Mouse (Mus musculus) liver, embryonic 15.5 days (tissue): Measurements from ENCODE around the gene Gm20831. TPM values are rescaled to one million over a fixed set of nuclear protein-coding genes. Genes with fewer than 3 reads are reported as not detected.
"Not testable (repeated sequence)": the region's sequence is repeated elsewhere in the genome, so short reads cannot be mapped to it uniquely, and the experiment has no call there.

Experiments used
- ATAC-seq: fragments of 200-750 bp; cut with Nextera tagmentation; 2 replicates; pipeline ENCODE4 v1.8.0; 2017; ENCODE audit warnings: moderate number of reproducible peaks, mild to moderate bottlenecking, moderate library complexity; ENCODE audit not compliant: insufficient read depth
- H3K27ac ChIP-seq: fragments of 300-500 bp; sonication (generic); replicated peaks from 2 replicates; pipeline ENCODE4 v1.5.1; 2015; ENCODE audit warnings: mild to moderate bottlenecking, inconsistent platforms
- H3K27me3 ChIP-seq: fragments of 300-500 bp; sonication (generic); 2 replicates; pipeline ENCODE4 v1.6.1; 2015; ENCODE audit warnings: mild to moderate bottlenecking, inconsistent platforms
- H3K36me3 ChIP-seq: fragments of 300-500 bp; sonication (generic); replicated peaks from 2 replicates; pipeline ENCODE4 v1.6.1; 2015; ENCODE audit warnings: moderate library complexity, mild to moderate bottlenecking, inconsistent platforms
- H3K4me1 ChIP-seq: fragments of 300-500 bp; sonication (generic); replicated peaks from 2 replicates; pipeline ENCODE4 v1.6.1; 2015; ENCODE audit warnings: inconsistent platforms
- H3K4me2 ChIP-seq: fragments of 300-500 bp; sonication (generic); 2 replicates; pipeline ENCODE4 v1.6.1; 2015; ENCODE audit warnings: moderate library complexity, mild to moderate bottlenecking, inconsistent platforms
- H3K4me3 ChIP-seq: fragments of 300-500 bp; sonication (generic); replicated peaks from 2 replicates; pipeline ENCODE4 v1.5.1; 2015; ENCODE audit warnings: mild to moderate bottlenecking, inconsistent platforms
- H3K9ac ChIP-seq: fragments of 300-500 bp; sonication (generic); 2 replicates; pipeline ENCODE4 v1.6.1; 2015; ENCODE audit warnings: moderate library complexity, mild to moderate bottlenecking, inconsistent platforms
- H3K9me3 ChIP-seq: fragments of 300-500 bp; sonication (generic); replicated peaks from 2 replicates; pipeline ENCODE4 v1.6.1; 2016; ENCODE audit warnings: inconsistent platforms
- WGBS: fragments of 180-500 bp; shearing (Covaris S2); methylation state at CpG from one replicate; pipeline ENCODE4 v1.1.7; 2015; ENCODE audit warnings: mixed read lengths; ENCODE audit not compliant: insufficient replicate concordance; 5-methylcytosine and 5-hydroxymethylcytosine counted together
- polyA plus RNA-seq: library from polyadenylated mRNA; unstranded; fragments of >200 nt; fragmentation: Nextera tagmentation; extraction: Ambion mirVana; gene quantifications from 2 replicates; pipeline ENCODE4 v1.2.1, GENCODE M21; 2015

The Gm20831 gene
- not detected in 2 replicates for polyA plus RNA-seq

DNA sequence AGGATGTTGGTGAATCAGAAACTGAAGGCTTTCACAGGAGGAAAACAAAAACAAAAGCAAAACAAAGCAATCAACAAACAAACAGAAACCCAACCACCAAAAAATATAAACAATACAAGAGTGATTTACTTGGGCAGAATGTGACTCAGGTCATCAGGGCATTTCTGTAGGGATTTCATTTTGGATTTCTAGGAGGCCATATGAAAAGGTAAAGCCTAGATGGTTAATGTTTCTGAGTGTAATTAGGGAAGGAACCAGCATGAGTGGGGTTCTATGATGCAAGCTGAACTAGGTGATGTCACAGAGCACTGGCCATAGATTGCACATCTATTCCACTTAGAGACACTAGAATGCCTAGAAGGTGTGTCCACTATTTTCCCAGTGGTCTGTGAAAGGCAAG lies at the start of gene Gm20831, which contains the start of gene Gm20772:
TSS of gene Gm20831 (plus strand) at position 301 of the 400 bp plus-strand sequence.
TSS of gene Gm20772 (plus strand) at position 301 of the 400 bp plus-strand sequence.
- not testable (repeated sequence) for ATAC-seq, H3K4me1 ChIP-seq, H3K9me3 ChIP-seq, H3K27me3 ChIP-seq, H3K4me2 ChIP-seq, H3K36me3 ChIP-seq, H3K4me3 ChIP-seq, H3K27ac ChIP-seq, H3K9ac ChIP-seq

DNA sequence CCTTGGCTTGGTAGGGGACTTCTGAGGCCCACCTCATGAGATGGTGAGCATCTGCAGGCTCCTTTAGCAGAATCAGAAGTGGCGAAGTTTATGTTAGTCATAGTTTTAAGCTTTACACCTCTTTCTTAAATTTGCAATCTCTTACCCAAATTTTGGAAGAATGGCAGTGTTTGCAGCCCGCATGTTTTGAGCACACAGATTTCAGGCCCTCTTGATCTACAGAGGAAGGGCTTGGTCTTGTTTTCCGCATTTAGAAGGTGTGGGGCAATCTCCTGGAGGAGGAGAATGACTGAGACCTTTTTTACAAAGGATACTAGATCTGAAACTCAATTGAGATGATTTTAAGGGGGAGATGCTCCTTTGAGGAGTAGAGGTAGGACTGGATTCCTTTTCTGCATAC lies 28.4 kb upstream of the Gm20831 start, which contains the start of gene Gm21904:
TSS of gene Gm21904 (minus strand) at position 101 of the 400 bp plus-strand sequence.
- H3K27me3 ChIP-seq, H3K9me3 ChIP-seq, H3K4me1 ChIP-seq, H3K4me3 ChIP-seq, H3K4me2 ChIP-seq, H3K9ac ChIP-seq, H3K36me3 ChIP-seq, H3K27ac ChIP-seq, ATAC-seq: not testable (repeated sequence)
- no CpG with 5 or more reads among the region's 3 CpGs for WGBS

DNA sequence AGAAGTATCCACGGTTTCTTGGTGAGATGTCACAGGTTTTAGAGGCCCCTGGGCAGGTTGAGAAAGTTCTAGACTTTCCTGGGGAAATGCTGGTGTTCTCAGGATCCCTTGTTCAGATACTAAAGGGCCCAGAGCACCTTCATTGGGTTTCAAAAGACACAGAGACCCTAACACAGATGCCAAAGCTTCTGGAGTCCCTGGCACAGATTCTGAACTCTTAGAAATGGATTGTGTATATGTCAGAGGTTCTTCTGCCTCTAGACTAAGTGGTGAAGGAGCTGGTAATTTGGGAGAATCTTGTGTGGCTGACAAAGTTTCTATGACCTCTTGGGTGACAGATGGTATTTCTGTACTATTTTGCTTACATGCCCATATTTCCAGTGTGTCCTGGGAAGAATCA lies 62.7 kb downstream of the Gm20831 start, which contains the start of gene Srsy:
TSS of gene Srsy (minus strand) at position 101 of the 400 bp plus-strand sequence.
- WGBS: no CpG with 5 or more reads among the region's 1 CpGs
- not testable (repeated sequence) for H3K27me3 ChIP-seq, H3K36me3 ChIP-seq, ATAC-seq, H3K4me2 ChIP-seq, H3K9me3 ChIP-seq, H3K4me1 ChIP-seq, H3K4me3 ChIP-seq, H3K27ac ChIP-seq, H3K9ac ChIP-seq

Other genes starting within 250 kb of the Gm20831 start
- not detected in 2 replicates for gene Gm21904, start 28.5 kb upstream of the Gm20831 start, polyA plus RNA-seq
- gene Gm20772, start within 50 bp of the Gm20831 start, polyA plus RNA-seq: not detected in 2 replicates
- not detected in 2 replicates for gene Srsy, start 62.6 kb downstream of the Gm20831 start, polyA plus RNA-seq
- not detected in 2 replicates for gene Gm21764, start 187.1 kb downstream of the Gm20831 start, polyA plus RNA-seq
- gene Ssty1, start 214.4 kb downstream of the Gm20831 start, polyA plus RNA-seq: not detected in 2 replicates